Mouse (Mus musculus): ENCODE results near the gene Zfp106.

Zfp106 gene

GRCm38 (mm10) chr2:120470856-120471255 lies 92.8 kb downstream of the Zfp106 start:
- no peak for DNase-seq (ENCODE audit: low spot score)

- no peak for DNase-seq (ENCODE audit: low spot score)
Measured at GRCm38 (mm10) chr2:120469715-120470114, 93.9 kb downstream of the Zfp106 start.

GRCm38 (mm10) chr2:120469220-120469619 lies 94.4 kb downstream of the Zfp106 start:
- DNase-seq (ENCODE audit: low spot score) = no peak

GRCm38 (mm10) chr2:120468011-120468410 lies 95.6 kb downstream of the Zfp106 start:
- no peak for DNase-seq (ENCODE audit: low spot score)

GRCm38 (mm10) chr2:120465397-120465785 lies 98.3 kb downstream of the Zfp106 start:
- DNase-seq (ENCODE audit: low spot score) = no peak

GRCm38 (mm10) chr2:120464732-120465396 lies 98.8 kb downstream of the Zfp106 start:
- no peak for DNase-seq (ENCODE audit: low spot score)

- DNase-seq (ENCODE audit: low spot score) = no peak
Measured at GRCm38 (mm10) chr2:120464091-120464490, 99.6 kb downstream of the Zfp106 start.

GRCm38 (mm10) chr2:120463328-120463727 lies 100.3 kb downstream of the Zfp106 start:
- no peak for DNase-seq (ENCODE audit: low spot score)

GRCm38 (mm10) chr2:120460216-120460615 lies 103.4 kb downstream of the Zfp106 start:
- DNase-seq (ENCODE audit: low spot score) = no peak
